Mouse (Mus musculus) liver, embryonic 14.5 days (tissue): ENCODE data around the gene Ap5b1. TPM values are rescaled to one million over a fixed set of nuclear protein-coding genes. Genes with fewer than 3 reads are reported as not detected.

Experiments used
- ATAC-seq: fragments of 200-750 bp; cut with Nextera tagmentation; 2 replicates; pipeline ENCODE4 v1.8.0; 2017; ENCODE audit warnings: moderate number of reproducible peaks, mild to moderate bottlenecking, moderate library complexity; ENCODE audit not compliant: insufficient read depth
- DNase-seq, 3 experiments: peaks; one replicate each; pipeline ENCODE4 v3.0.0-alpha.2; 2012 to 2013; ENCODE audit warnings: low read depth in 3 of 3, low spot score in 3 of 3
- H3K27ac ChIP-seq: fragments of 300-500 bp; sonication (generic); 2 replicates; pipeline ENCODE4 v1.5.1; 2014; ENCODE audit warnings: moderate library complexity, mild to moderate bottlenecking, control low read depth, inconsistent platforms
- H3K27me3 ChIP-seq: fragments of 300-500 bp; sonication (generic); 2 replicates; pipeline ENCODE4 v1.6.1; 2014; ENCODE audit warnings: mild to moderate bottlenecking, low read length, moderate library complexity; ENCODE audit not compliant: control insufficient read depth, insufficient read depth
- H3K36me3 ChIP-seq: fragments of 300-500 bp; sonication (generic); replicated peaks from 2 replicates; pipeline ENCODE4 v1.6.1; 2014; ENCODE audit warnings: low read depth; ENCODE audit not compliant: control insufficient read depth, insufficient read depth
- H3K4me1 ChIP-seq, 2 experiments: fragments of 200-500 bp in 1 of 2; fragments of 300-500 bp in 1 of 2; sonication (generic) in 1 of 2; replicated peaks; 2 replicates each; pipeline ENCODE4 v1.6.1; 2012 to 2014; ENCODE audit warnings: antibody characterized with exemption in 1 of 2, inconsistent platforms in 1 of 2, low read length in 1 of 2; ENCODE audit not compliant: control insufficient read depth in 2 of 2, insufficient read depth in 2 of 2
- H3K4me2 ChIP-seq: fragments of 300-500 bp; sonication (generic); 2 replicates; pipeline ENCODE4 v1.6.1; 2014; ENCODE audit warnings: low read depth, mild to moderate bottlenecking, control low read depth, moderate library complexity
- H3K4me3 ChIP-seq, 2 experiments: fragments of 200-500 bp in 1 of 2; fragments of 300-500 bp in 1 of 2; sonication (generic) in 1 of 2; 2 replicates each; pipeline ENCODE4 v1.5.1; 2012 to 2014; ENCODE audit warnings: low read depth in 2 of 2, low read length in 2 of 2, mild to moderate bottlenecking in 2 of 2, control low read depth in 1 of 2, inconsistent platforms in 1 of 2, moderate library complexity in 1 of 2; ENCODE audit not compliant: insufficient read depth in 1 of 2
- H3K9ac ChIP-seq: fragments of 300-500 bp; sonication (generic); replicated peaks from 2 replicates; pipeline ENCODE4 v1.6.1; 2014; ENCODE audit warnings: mild to moderate bottlenecking, control low read depth, moderate library complexity
- H3K9me3 ChIP-seq: fragments of 300-500 bp; sonication (generic); 2 replicates; pipeline ENCODE4 v1.6.1; 2016; ENCODE audit warnings: low read length, mixed read lengths; ENCODE audit not compliant: control insufficient read depth
- CTCF ChIP-seq: IDR thresholded peaks from 2 replicates; pipeline ENCODE4 v1.5.1; 2016; ENCODE audit warnings: antibody characterized with exemption, low read depth, control low read depth
- EP300 ChIP-seq: IDR thresholded peaks from 2 replicates; pipeline ENCODE4 v1.6.1; 2016; ENCODE audit warnings: antibody characterized with exemption, low read depth
- WGBS: fragments of 180-500 bp; shearing (Covaris S2); extraction: QIAGEN DNeasy Blood & Tissue Kit; methylation state at CpG from one replicate; pipeline ENCODE4 v1.1.7; 2014; ENCODE audit not compliant: insufficient replicate concordance; 5-methylcytosine and 5-hydroxymethylcytosine counted together
- polyA plus RNA-seq, 2 experiments: library from polyadenylated mRNA; depleted of rRNA in 1 of 2; stranded (reverse) in 1 of 2; unstranded in 1 of 2; fragments of >200 nt; fragmentation: Nextera tagmentation in 1 of 2; extraction: Ambion mirVana in 1 of 2; gene quantifications; 2 replicates each; pipeline versions ENCODE4 v1.2.1 to v1.2.3; 2012 to 2014

Ap5b1 gene
- polyA plus RNA-seq, 2 experiments, result 1.3 to 1.4 TPM

DNA sequence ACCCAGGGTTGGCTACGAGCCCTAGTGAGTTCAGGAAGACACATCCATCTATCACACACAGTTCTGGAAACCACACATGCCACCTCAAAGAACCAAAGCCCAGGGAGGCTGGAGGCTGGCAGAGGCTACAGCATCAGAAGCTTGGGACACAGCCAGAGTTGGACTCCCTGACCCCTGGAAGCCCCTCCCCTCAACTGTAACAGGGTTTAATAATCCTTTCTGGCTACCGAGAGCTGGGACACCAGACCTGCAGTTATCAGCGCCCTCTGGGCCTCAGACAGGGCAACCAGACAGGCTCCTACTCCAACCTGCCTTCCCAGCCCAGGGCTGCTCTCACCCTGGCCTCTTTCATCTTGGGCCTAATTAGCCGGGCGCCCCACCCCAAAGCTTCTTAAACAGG is 1.5 kb upstream of the Ap5b1 start:
- H3K36me3 ChIP-seq, result no peaks in the 10 kb centered on the region
- no peaks in the 10 kb centered on the region for H3K9me3 ChIP-seq
- no peak for DNase-seq
- no peak overlapping the region for H3K27ac ChIP-seq
- H3K4me3 ChIP-seq, result no peak overlapping the region
- no peak overlapping the region for H3K4me2 ChIP-seq
- ATAC-seq, result no peak
- peaks cover 3 to 8% of the 10 kb centered on the region in 2 experiments for H3K4me1 ChIP-seq
- no peak overlapping the region for H3K9ac ChIP-seq
- TF ChIP-seq EP300 (no peak), CTCF (no peak)
- WGBS, result 54% methylated on average over 5 of the region's 5 CpGs
- H3K27me3 ChIP-seq, result peaks cover 17% of the 10 kb centered on the region

DNA sequence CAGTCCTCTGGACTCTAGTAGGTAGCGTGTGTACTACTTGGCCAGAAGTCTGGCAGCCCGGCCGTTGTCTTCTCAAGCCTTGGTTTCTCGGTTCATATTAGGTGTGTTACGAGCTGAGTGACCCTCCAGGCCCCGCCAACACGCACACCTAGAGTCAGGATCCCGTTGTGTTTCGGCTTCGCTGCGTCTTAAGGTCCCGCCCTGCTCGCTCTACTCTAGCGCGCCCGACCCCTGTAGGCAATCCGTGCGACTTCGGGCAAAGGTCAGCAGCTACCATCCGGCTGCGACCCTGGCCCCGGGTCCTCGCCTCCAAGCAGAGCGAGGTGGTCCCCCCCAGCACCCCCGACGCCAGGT is 668 bp upstream of the Ap5b1 start:
- Histone ChIP-seq H3K4me1 (peaks cover 3 to 8% of the 10 kb centered on the region in 2 experiments), H3K27me3 (peaks cover 9% of the 10 kb centered on the region), H3K36me3 (no peaks in the 10 kb centered on the region), H3K9ac (peak overlapping the region; percentile 85), H3K9me3 (no peaks in the 10 kb centered on the region), H3K4me3 (peak overlapping the region; percentile 67 to 83), H3K4me2 (peak overlapping the region; percentile 93), H3K27ac (peak overlapping the region; percentile 79; the same call in 1 of the 2 replicates)
- no peak for DNase-seq
- WGBS, result 3% methylated on average over 26 of the region's 26 CpGs
- ATAC-seq, result peak; percentile 43
- TF ChIP-seq CTCF (no peak), EP300 (no peak)

DNA sequence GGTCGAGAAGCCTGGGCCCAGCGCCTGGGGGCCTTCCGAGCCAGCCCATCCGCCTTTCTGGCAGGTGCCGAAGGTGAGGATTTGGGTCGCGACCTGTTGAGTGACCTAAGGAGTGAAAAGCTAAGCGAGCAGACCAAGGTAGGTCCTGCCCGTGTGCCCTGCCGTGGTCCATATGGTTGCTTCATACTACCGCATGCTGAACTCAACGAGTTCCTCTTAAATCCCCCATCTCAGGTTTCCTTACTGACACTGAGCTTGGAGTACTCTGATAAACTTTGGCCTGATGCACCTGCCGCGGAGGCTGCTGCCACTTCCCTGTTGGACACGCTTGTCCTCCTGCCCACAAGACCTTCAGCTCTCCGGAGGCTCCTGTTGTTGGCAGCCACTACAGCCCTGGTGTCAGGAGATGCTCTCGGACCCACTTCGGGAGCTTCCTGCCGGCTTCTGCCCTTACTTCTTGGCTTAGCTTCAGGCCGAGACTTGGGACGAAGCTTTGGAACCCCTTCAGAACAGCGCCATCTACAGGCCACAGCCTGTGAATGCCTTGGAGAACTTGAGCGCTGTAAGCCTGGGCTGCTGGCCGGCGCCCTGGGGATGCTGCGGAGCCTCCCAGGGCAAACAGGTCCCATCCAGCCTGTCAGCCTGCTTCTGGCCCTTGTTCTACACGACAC is 780 bp downstream of the Ap5b1 start:
- WGBS, result 5% methylated on average over 27 of the region's 27 CpGs
- H3K4me1 ChIP-seq, result peaks cover 3 to 8% of the 10 kb centered on the region in 2 experiments
- peak; percentile 78 to 86 (median 81) for DNase-seq
- peak; percentile 26 for ATAC-seq
- no peaks in the 10 kb centered on the region for H3K36me3 ChIP-seq
- no peaks in the 10 kb centered on the region; the same call in 1 of the 2 replicates for H3K27me3 ChIP-seq
- H3K4me2 ChIP-seq, result peak overlapping the region; percentile 93
- H3K9me3 ChIP-seq, result no peaks in the 10 kb centered on the region
- TF ChIP-seq EP300 (no peak), CTCF (peak; percentile 99)
- peak overlapping the region; percentile 85 for H3K9ac ChIP-seq
- peak overlapping the region; percentile 79 for H3K27ac ChIP-seq
- H3K4me3 ChIP-seq, result peak overlapping the region; percentile 67 to 83

DNA sequence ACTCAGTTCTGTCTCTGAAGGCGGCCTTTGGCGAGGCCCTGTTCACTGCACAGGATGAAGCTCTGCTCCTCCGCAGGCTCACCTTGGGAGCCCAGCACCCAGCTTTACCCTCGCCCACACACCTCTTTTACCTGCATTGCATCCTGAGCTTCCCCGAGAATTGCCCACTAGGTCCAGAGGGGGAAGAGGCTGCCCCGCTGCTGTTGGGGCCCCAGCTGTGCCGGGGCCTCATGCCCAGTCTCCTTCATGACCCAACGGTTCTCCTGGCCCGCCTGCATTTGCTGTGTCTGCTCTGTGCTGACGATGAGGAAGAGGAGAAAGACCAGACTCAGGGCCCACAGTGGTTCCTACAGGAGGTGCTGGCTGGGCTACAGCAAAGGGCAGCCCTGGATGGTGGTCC is 1.7 kb downstream of the Ap5b1 start:
- ATAC-seq (no peak), DNase-seq (no peak)
- Histone ChIP-seq H3K4me2 (peak overlapping the region; percentile 93; the same call in 1 of the 2 replicates), H3K9me3 (no peaks in the 10 kb centered on the region), H3K36me3 (no peaks in the 10 kb centered on the region), H3K9ac (no peak overlapping the region), H3K4me1 (peaks cover 3 to 8% of the 10 kb centered on the region in 2 experiments), H3K27ac (no peak overlapping the region), H3K4me3 (no peak overlapping the region), H3K27me3 (no peaks in the 10 kb centered on the region; the same call in 1 of the 2 replicates)
- WGBS, result 70% methylated on average over 10 of the region's 10 CpGs
- TF ChIP-seq EP300 (no peak), CTCF (no peak)

DNA sequence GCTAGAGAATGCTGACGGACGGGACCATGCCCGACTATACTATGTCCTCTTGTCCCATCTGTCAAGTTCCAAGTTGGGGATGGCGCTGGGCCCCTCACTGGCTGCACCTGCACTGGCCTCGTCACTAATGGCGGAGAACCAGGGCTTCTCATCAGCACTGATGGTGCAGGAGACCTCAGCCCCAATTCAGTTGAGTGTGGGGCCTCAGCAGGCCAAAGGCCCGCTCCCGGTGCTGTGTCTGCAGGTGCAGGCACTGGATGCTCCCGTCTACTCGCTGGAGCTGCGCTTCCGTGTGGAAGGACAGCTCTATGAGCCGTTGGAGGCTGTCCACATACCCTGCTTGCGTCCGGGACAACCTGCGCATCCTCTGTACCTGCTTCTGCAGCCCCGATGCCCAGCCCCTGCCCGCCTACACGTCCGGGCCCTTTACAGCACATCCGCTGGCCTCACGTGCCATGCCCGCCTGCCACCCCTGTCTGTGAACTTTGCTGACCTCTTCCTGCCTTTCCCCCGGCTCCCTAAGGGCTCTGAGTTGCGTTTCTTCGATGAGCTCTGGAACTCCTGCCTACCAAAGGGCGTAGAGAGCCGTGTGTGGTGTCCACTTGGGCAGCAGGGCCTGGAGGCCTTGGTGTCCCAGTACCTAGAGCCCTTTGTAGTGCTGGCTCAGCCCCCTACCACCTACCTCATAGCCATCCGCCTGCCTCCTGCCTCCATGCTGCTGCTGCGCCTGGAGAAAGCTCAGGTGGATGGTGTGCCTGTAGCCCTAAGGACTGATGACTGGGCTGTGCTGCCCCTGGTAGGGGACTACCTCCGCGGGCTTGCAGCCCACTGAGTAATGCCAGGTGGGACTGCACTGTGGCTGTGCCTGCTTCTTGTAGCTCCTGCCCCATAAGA is 2.8 kb downstream of the Ap5b1 start:
- TF ChIP-seq CTCF, result no peak
- TF ChIP-seq EP300, result no peak
- WGBS, result 81% methylated on average over 32 of the region's 32 CpGs
- Histone ChIP-seq H3K27ac (no peak overlapping the region), H3K27me3 (no peaks in the 10 kb centered on the region), H3K4me1 (peaks cover 3 to 8% of the 10 kb centered on the region in 2 experiments), H3K36me3 (no peaks in the 10 kb centered on the region), H3K4me2 (no peak overlapping the region), H3K4me3 (no peak overlapping the region), H3K9ac (no peak overlapping the region), H3K9me3 (no peaks in the 10 kb centered on the region)
- no peak for ATAC-seq
- DNase-seq, result no peak
